Comparison of ENCODE assay signal across 8 mouse cellular contexts in genomic region chr6:31216206-31217059, GRCm38 (mm10).
A peak's percentile ranks its signal among the peaks of the same experiment; 100 is the strongest.
DNase-seq lines count a peak whose midpoint lies in the region; ATAC-seq and TF ChIP-seq lines count a peak whose summit lies in the region.

No protein-coding gene starts in this region.

- TF ChIP-seq POLR2A in cortical plate, adult 2 months (IDR thresholded peaks at IDR 0.05; ENCODE audit: extremely low read depth, insufficient read depth, low read length): peak; percentile 82

- H3K36me3 ChIP-seq in intestine, embryonic 14.5 days (ENCODE audit: control insufficient read depth, insufficient read depth, low read length): no peaks in the 10 kb centered on the region
- H3K36me3 ChIP-seq in megakaryocyte, embryonic 14.5 days (replicated peaks; ENCODE audit: low read length): peaks cover 24% of the 10 kb centered on the region

- under 1% methylated on average over 84 of the region's 100 CpGs for WGBS in intestine, embryonic 14.5 days

- H3K9me3 ChIP-seq in intestine, embryonic 14.5 days (ENCODE audit: control insufficient read depth, low read length): no peaks in the 10 kb centered on the region
- no peaks in the 10 kb centered on the region for H3K9me3 ChIP-seq in megakaryocyte, embryonic 14.5 days

- peak overlapping the region; percentile 100 for H3K4me2 ChIP-seq in intestine, embryonic 14.5 days (ENCODE audit: low read length)

- peak; percentile 87 for DNase-seq in ZHBTc4 (ENCODE audit: low read depth, low spot score)
- DNase-seq in gastrocnemius, postnatal 25 days: peak; percentile 94
- peak; percentile 80 for DNase-seq in intestine, embryonic 14.5 days (ENCODE audit: low spot score)
- DNase-seq in left cerebral cortex, postnatal 10 days (ENCODE audit: extremely low spot score in 1 of 2, low spot score in 2 of 2): peak; percentile 82 to 94
- peak; percentile 91 to 93 for DNase-seq in right cerebral cortex, adult 2 months (ENCODE audit: low spot score in 2 of 2)
- peak; percentile 91 for DNase-seq in urinary bladder, adult 2 months (ENCODE audit: low spot score)

- intact Hi-C loops in left cerebral cortex, postnatal 10 days (cut with DNase I): loop anchor here (5.0 kb wide), 2 partner anchors 101 to 241 kb away; no protein-coding TSS in a partner anchor

- peaks cover 71% of the 10 kb centered on the region for H3K27me3 ChIP-seq in intestine, embryonic 14.5 days (replicated peaks; ENCODE audit: control insufficient read depth, insufficient read depth, low read length)
- no peaks in the 10 kb centered on the region for H3K27me3 ChIP-seq in megakaryocyte, embryonic 14.5 days (replicated peaks)

- H3K4me1 ChIP-seq in cortical plate, adult 2 months (ENCODE audit: control insufficient read depth, insufficient read depth, low read length): peaks cover 4% of the 10 kb centered on the region; the same call in 1 of the 2 replicates
- peaks cover 18% of the 10 kb centered on the region for H3K4me1 ChIP-seq in intestine, embryonic 14.5 days (replicated peaks; ENCODE audit: control insufficient read depth, insufficient read depth, low read length)
- H3K4me1 ChIP-seq in megakaryocyte, embryonic 14.5 days: peaks cover 72% of the 10 kb centered on the region

- peak overlapping the region; percentile 99 for H3K4me3 ChIP-seq in cortical plate, adult 2 months (ENCODE audit: insufficient read depth, low read length)
- H3K4me3 ChIP-seq in intestine, embryonic 14.5 days (ENCODE audit: low read depth, low read length): peak overlapping the region; percentile 70
- peak overlapping the region; percentile 98 for H3K4me3 ChIP-seq in megakaryocyte, embryonic 14.5 days (replicated peaks)

- no peak for TF ChIP-seq CTCF in cortical plate, adult 2 months (IDR thresholded peaks at IDR 0.05; ENCODE audit: extremely low read depth, insufficient read depth, low read length)

- H3K9ac ChIP-seq in intestine, embryonic 14.5 days (ENCODE audit: low read length): peak overlapping the region; percentile 51

- H3K27ac ChIP-seq in cortical plate, adult 2 months (ENCODE audit: insufficient read depth, low read length): peak overlapping the region; percentile 100
- no peak overlapping the region for H3K27ac ChIP-seq in intestine, embryonic 14.5 days (ENCODE audit: low read depth)

- ATAC-seq in intestine, embryonic 14.5 days (replicated peaks; ENCODE audit: low FRiP score, low TSS enrichment, low read depth): peak; percentile 69
